ENCODE assay signal across 8 mouse cellular contexts in genomic region chr12:81859351-81860307, GRCm38 (mm10). TPM values are rescaled to one million over a fixed set of nuclear protein-coding genes. Genes with fewer than 3 reads are reported as not detected.
A peak's percentile ranks its signal among the peaks of the same experiment; 100 is the strongest.
DNase-seq lines count a peak whose midpoint lies in the region; ATAC-seq and TF ChIP-seq lines count a peak whose summit lies in the region.

Gene Pcnx, plus strand, starts transcription at chr12:81860023.

- peak within 1 kb of the TSS; percentile 98 for H3K4me3 ChIP-seq in embryonic facial prominence, embryonic 10.5 days
- H3K4me3 ChIP-seq in heart, adult 2 months: peak within 1 kb of the TSS; percentile 96
- peak within 1 kb of the TSS; percentile 91 for H3K4me3 ChIP-seq in limb, embryonic 15.5 days
- H3K4me3 ChIP-seq in midbrain, postnatal 0 days (ENCODE audit: low read depth, low read length): peak within 1 kb of the TSS; percentile 97

- TF ChIP-seq CTCF in heart, adult 2 months (IDR thresholded peaks at IDR 0.05): peak; percentile 66
- TF ChIP-seq CTCF in midbrain, postnatal 0 days (IDR thresholded peaks at IDR 0.05): peak; percentile 71

- no peaks in the 10 kb centered on the region for H3K36me3 ChIP-seq in embryonic facial prominence, embryonic 10.5 days (replicated peaks)
- H3K36me3 ChIP-seq in heart, adult 2 months (ENCODE audit: control insufficient read depth, insufficient read depth, low read length): peaks cover 7% of the 10 kb centered on the region; the same call in 1 of the 2 replicates
- no peaks in the 10 kb centered on the region for H3K36me3 ChIP-seq in limb, embryonic 15.5 days
- no peaks in the 10 kb centered on the region for H3K36me3 ChIP-seq in midbrain, postnatal 0 days (ENCODE audit: insufficient read depth, low read length)

- H3K4me1 ChIP-seq in embryonic facial prominence, embryonic 10.5 days: peaks cover 46% of the 10 kb centered on the region
- H3K4me1 ChIP-seq in heart, adult 2 months (ENCODE audit: control insufficient read depth, insufficient read depth, low read length): peaks cover 13% of the 10 kb centered on the region
- peaks cover 39% of the 10 kb centered on the region for H3K4me1 ChIP-seq in limb, embryonic 15.5 days
- peaks cover 7% of the 10 kb centered on the region; the same call in 1 of the 2 replicates for H3K4me1 ChIP-seq in midbrain, postnatal 0 days (ENCODE audit: insufficient read depth, low read length)

- WGBS in embryonic facial prominence, embryonic 10.5 days: 3% methylated on average over 62 of the region's 83 CpGs
- 4% methylated on average over 54 of the region's 83 CpGs for WGBS in heart, adult 2 months
- WGBS in limb, embryonic 15.5 days: under 1% methylated on average over 59 of the region's 83 CpGs
- 3% methylated on average over 28 of the region's 83 CpGs for WGBS in midbrain, postnatal 0 days

- peak within 1 kb of the TSS; percentile 98 for H3K27ac ChIP-seq in embryonic facial prominence, embryonic 10.5 days (replicated peaks)
- H3K27ac ChIP-seq in heart, adult 2 months: peak within 1 kb of the TSS; percentile 97
- H3K27ac ChIP-seq in limb, embryonic 15.5 days: peak within 1 kb of the TSS; percentile 88
- H3K27ac ChIP-seq in midbrain, postnatal 0 days (ENCODE audit: low read depth, low read length): peak within 1 kb of the TSS; percentile 90

- H3K9me3 ChIP-seq in embryonic facial prominence, embryonic 10.5 days: no peaks in the 10 kb centered on the region
- no peaks in the 10 kb centered on the region for H3K9me3 ChIP-seq in limb, embryonic 15.5 days
- H3K9me3 ChIP-seq in midbrain, postnatal 0 days (ENCODE audit: low read length): no peaks in the 10 kb centered on the region

- no peak for TF ChIP-seq EP300 in heart, adult 2 months (IDR thresholded peaks at IDR 0.05; ENCODE audit: insufficient read depth, low read depth, low read length)

- H3K27me3 ChIP-seq in embryonic facial prominence, embryonic 10.5 days (replicated peaks; ENCODE audit: low read depth, poor library complexity, severe bottlenecking): peaks cover 26% of the 10 kb centered on the region
- H3K27me3 ChIP-seq in heart, adult 2 months (ENCODE audit: control insufficient read depth, insufficient read depth, low read length): no peaks in the 10 kb centered on the region
- no peaks in the 10 kb centered on the region for H3K27me3 ChIP-seq in limb, embryonic 15.5 days
- H3K27me3 ChIP-seq in midbrain, postnatal 0 days (ENCODE audit: insufficient read depth, low read length): no peaks in the 10 kb centered on the region

- peak within 1 kb of the TSS; percentile 67 for H3K4me2 ChIP-seq in limb, embryonic 15.5 days
- H3K4me2 ChIP-seq in midbrain, postnatal 0 days (ENCODE audit: low read depth, low read length, poor library complexity, severe bottlenecking): peak within 1 kb of the TSS; percentile 63

- DNase-seq in layer of hippocampus, adult 11-12 months (ENCODE audit: low spot score): peak; percentile 80
- DNase-seq in layer of hippocampus, adult 9-10 months (ENCODE audit: low spot score): no peak
- peak; percentile 92 for DNase-seq in embryonic facial prominence, embryonic 10.5 days (ENCODE audit: low spot score)
- peak; percentile 93 for DNase-seq in heart, adult 2 months
- DNase-seq in kidney, adult 8-10 months: peak; percentile 77 to 80
- DNase-seq in midbrain, postnatal 0 days (ENCODE audit: low spot score): peak; percentile 88
- peak; percentile 82 to 93 for DNase-seq in spleen, postnatal 4 days (ENCODE audit: low spot score in 2 of 2)

- H3K9ac ChIP-seq in heart, adult 2 months (ENCODE audit: low read depth, low read length): peak within 1 kb of the TSS; percentile 99
- H3K9ac ChIP-seq in limb, embryonic 15.5 days: peak within 1 kb of the TSS; percentile 95
- H3K9ac ChIP-seq in midbrain, postnatal 0 days (replicated peaks; ENCODE audit: low read length, poor library complexity, severe bottlenecking): peak within 1 kb of the TSS; percentile 96

- H3K79me2 ChIP-seq in heart, adult 2 months (replicated peaks; ENCODE audit: control insufficient read depth, insufficient read depth, low read length): peaks cover 6% of the 10 kb centered on the region

- intact Hi-C loops in heart, adult 2 months (cut with DNase I): loop anchor here (1.0 to 2.0 kb wide), 3 partner anchors 53 to 63 kb away; no protein-coding TSS in a partner anchor

- no peak for TF ChIP-seq POLR2A in heart, adult 2 months (IDR thresholded peaks at IDR 0.05; ENCODE audit: insufficient read depth, low read depth, low read length)

- peak; percentile 72 for ATAC-seq in limb, embryonic 15.5 days (ENCODE audit: insufficient number of reproducible peaks, low FRiP score, low TSS enrichment, low read depth)
- ATAC-seq in midbrain, postnatal 0 days (ENCODE audit: low FRiP score): peak; percentile 76

RNA-seq across cellular contexts. Expression of gene Pcnx, which starts in this region (rescaled TPM):
- 8.0 and 12.5 TPM in 2 replicates for polyA plus RNA-seq in embryonic facial prominence, embryonic 10.5 days (2016; fragmentation: Nextera tagmentation; extraction: Ambion mirVana)
- 10 to 100 TPM; 58.3 to 61.7 TPM for total RNA-seq in heart, adult 2 months (2021)
- 25.4 and 42.8 TPM in 2 replicates for polyA plus RNA-seq in heart, adult 2 months (2012; rRNA removed)
- polyA plus RNA-seq in limb, embryonic 15.5 days (2015; fragmentation: Nextera tagmentation; extraction: Ambion mirVana): 9.4 and 11.6 TPM in 2 replicates
- 46.6 TPM in 2 replicates for total RNA-seq in midbrain, postnatal 0 days (2014; rRNA removed)
- polyA plus RNA-seq in midbrain, postnatal 0 days (2015; fragmentation: Nextera tagmentation; extraction: Ambion mirVana): 4.8 and 8.2 TPM in 2 replicates
